Mouse (Mus musculus) regulatory T cell (primary cell): ENCODE measurements around the gene Zmym1.

Experiments used
- in situ Hi-C: fragments of 300-600 bp; cut with MboI, MseI; formaldehyde crosslinking; loops from one replicate; pipeline ENCODE4 v1.15.1; 2025; ENCODE audit warnings: high pct_unique_total_duplicates

Zmym1 gene

GRCm38 (mm10) chr4:127060585-127061290 lies at the start of gene Zmym1:
Zmym1 (minus strand) TSS chr4:127061152.
- in situ Hi-C loops, result no loop called here

GRCm38 (mm10) chr4:127110570-127110969 lies 49.6 kb upstream of the Zmym1 start:
- in situ Hi-C loops, result no loop called here

- in situ Hi-C loops, result no loop called here
Observed at GRCm38 (mm10) chr4:127107566-127107965, 46.6 kb upstream of the Zmym1 start.

- in situ Hi-C loops, result loop anchor here (10.0 kb wide), 1 partner anchor 585 kb away; no protein-coding TSS in a partner anchor
Observed at GRCm38 (mm10) chr4:127099552-127099951, 38.6 kb upstream of the Zmym1 start.

GRCm38 (mm10) chr4:127095090-127095489 lies 34.1 kb upstream of the Zmym1 start:
- in situ Hi-C loops, result loop anchor here (10.0 kb wide), 1 partner anchor 590 kb away; no protein-coding TSS in a partner anchor

- in situ Hi-C loops, result loop anchor here (10.0 kb wide), 1 partner anchor 594 kb away; no protein-coding TSS in a partner anchor
Observed at GRCm38 (mm10) chr4:127091188-127091587, 30.2 kb upstream of the Zmym1 start.

- in situ Hi-C loops, result no loop called here
Observed at GRCm38 (mm10) chr4:127085761-127086160, 24.8 kb upstream of the Zmym1 start.

GRCm38 (mm10) chr4:127083131-127083530 lies 22.2 kb upstream of the Zmym1 start:
- in situ Hi-C loops, result no loop called here

- in situ Hi-C loops, result no loop called here
Observed at GRCm38 (mm10) chr4:127080806-127081205, 19.9 kb upstream of the Zmym1 start.

- in situ Hi-C loops, result no loop called here
Observed at GRCm38 (mm10) chr4:127076875-127077548, 16.1 kb upstream of the Zmym1 start, which contains the start of gene Zmym6. Zmym6 (plus strand) TSS chr4:127077383.

- in situ Hi-C loops, result no loop called here
Observed at GRCm38 (mm10) chr4:127074915-127075314, 14.0 kb upstream of the Zmym1 start.

GRCm38 (mm10) chr4:127064051-127064450 lies 3.1 kb upstream of the Zmym1 start:
- in situ Hi-C loops, result no loop called here

GRCm38 (mm10) chr4:127054522-127055198 lies 6.3 kb downstream of the Zmym1 start:
- in situ Hi-C loops, result no loop called here

- in situ Hi-C loops, result no loop called here
Observed at GRCm38 (mm10) chr4:127053071-127053470, 7.9 kb downstream of the Zmym1 start.

GRCm38 (mm10) chr4:127051121-127051520 lies 9.8 kb downstream of the Zmym1 start:
- in situ Hi-C loops, result no loop called here

- in situ Hi-C loops, result no loop called here
Observed at GRCm38 (mm10) chr4:127043540-127043939, 17.4 kb downstream of the Zmym1 start.

GRCm38 (mm10) chr4:127039871-127040483 lies 21.0 kb downstream of the Zmym1 start:
- in situ Hi-C loops, result loop anchor here (5.0 kb wide), 1 partner anchor 212 kb away; no protein-coding TSS in a partner anchor

GRCm38 (mm10) chr4:127038828-127039349 lies 22.1 kb downstream of the Zmym1 start:
- in situ Hi-C loops, result loop anchor here (5.0 kb wide), 1 partner anchor 213 kb away; no protein-coding TSS in a partner anchor

GRCm38 (mm10) chr4:127037908-127038827 lies 22.8 kb downstream of the Zmym1 start:
- in situ Hi-C loops, result loop anchor here (5.0 kb wide), 1 partner anchor 214 kb away; no protein-coding TSS in a partner anchor

GRCm38 (mm10) chr4:127037158-127037557 lies 23.8 kb downstream of the Zmym1 start:
- in situ Hi-C loops, result loop anchor here (5.0 kb wide), 1 partner anchor 215 kb away; no protein-coding TSS in a partner anchor
